Mouse (Mus musculus) hindlimb bud, embryonic 11.5 days (tissue): ENCODE measurements at regions not wholly inside any gene's neighbourhood (a gene's known extent, or its start where the extent isn't known, plus 50 kb on each side); places are given as distances from the start of the nearest gene placed in this dataset.
A peak's percentile ranks its signal among the peaks of the same experiment; 100 is the strongest.
"Not testable (repeated sequence)": the region's sequence is repeated elsewhere in the genome, so short reads cannot be mapped to it uniquely, and the experiment has no call there.

Experiments
- DNase-seq: peaks from one replicate; pipeline ENCODE4 v3.0.0-alpha.2; 2012; ENCODE audit warnings: low read depth, low spot score; ENCODE audit errors: extremely low spot score

- DNase-seq, result no peak
Measured at GRCm38 (mm10) chr6:6388835-6389440, 172.0 kb upstream of the Slc25a13 start.

GRCm38 (mm10) chr6:6387571-6387970, 170.6 kb upstream of the Slc25a13 start:
- no peak for DNase-seq

GRCm38 (mm10) chr6:6384971-6385370, 168.0 kb upstream of the Slc25a13 start:
- no peak for DNase-seq

- no peak for DNase-seq
Measured at GRCm38 (mm10) chr6:6384441-6384840, 167.5 kb upstream of the Slc25a13 start.

- DNase-seq, result no peak
Measured at GRCm38 (mm10) chr6:6372421-6372820, 155.4 kb upstream of the Slc25a13 start.

GRCm38 (mm10) chr6:6371444-6372093, 154.6 kb upstream of the Slc25a13 start:
- DNase-seq, result no peak

- peak; percentile 14 for DNase-seq
Measured at GRCm38 (mm10) chr6:6364037-6364436, 147.1 kb upstream of the Slc25a13 start.

- DNase-seq, result no peak
Measured at GRCm38 (mm10) chr6:6362678-6363354, 145.8 kb upstream of the Slc25a13 start.

- not testable (repeated sequence) for DNase-seq
Measured at GRCm38 (mm10) chr6:6361181-6361580, 144.2 kb upstream of the Slc25a13 start.

GRCm38 (mm10) chr6:6357477-6357876, 140.5 kb upstream of the Slc25a13 start:
- DNase-seq, result no peak

- no peak for DNase-seq
Measured at GRCm38 (mm10) chr6:6356967-6357366, 140.0 kb upstream of the Slc25a13 start.

- DNase-seq, result no peak
Measured at GRCm38 (mm10) chr6:6335251-6335650, 118.3 kb upstream of the Slc25a13 start.

GRCm38 (mm10) chr6:6330271-6330670, 113.3 kb upstream of the Slc25a13 start:
- no peak for DNase-seq

GRCm38 (mm10) chr6:6325516-6325915, 108.5 kb upstream of the Slc25a13 start:
- no peak for DNase-seq

GRCm38 (mm10) chr6:6316725-6317124, 99.8 kb upstream of the Slc25a13 start:
- no peak for DNase-seq

GRCm38 (mm10) chr6:6313171-6313570, 96.2 kb upstream of the Slc25a13 start:
- DNase-seq, result no peak

GRCm38 (mm10) chr6:6310213-6310612, 93.2 kb upstream of the Slc25a13 start:
- DNase-seq, result no peak

- DNase-seq, result no peak
Measured at GRCm38 (mm10) chr6:6307618-6308017, 90.6 kb upstream of the Slc25a13 start.

- no peak for DNase-seq
Measured at GRCm38 (mm10) chr6:6303767-6304166, 86.8 kb upstream of the Slc25a13 start.

GRCm38 (mm10) chr6:6301001-6301510, 84.1 kb upstream of the Slc25a13 start:
- DNase-seq, result no peak

- DNase-seq, result no peak
Measured at GRCm38 (mm10) chr6:6298867-6299852, 82.2 kb upstream of the Slc25a13 start.
